Mouse (Mus musculus) T-helper 17 cell (primary cell): ENCODE results near the gene Cep57l1.

Source experiments
- in situ Hi-C, 2 experiments: fragments of 300-600 bp; cut with MboI, MseI; formaldehyde crosslinking; loops; 1 replicate in 1 of 2; 2 replicates in 1 of 2; pipeline ENCODE4 v1.15.1; 2025; ENCODE audit warnings: high pct_unique_total_duplicates in 2 of 2

Gene Cep57l1

DNA sequence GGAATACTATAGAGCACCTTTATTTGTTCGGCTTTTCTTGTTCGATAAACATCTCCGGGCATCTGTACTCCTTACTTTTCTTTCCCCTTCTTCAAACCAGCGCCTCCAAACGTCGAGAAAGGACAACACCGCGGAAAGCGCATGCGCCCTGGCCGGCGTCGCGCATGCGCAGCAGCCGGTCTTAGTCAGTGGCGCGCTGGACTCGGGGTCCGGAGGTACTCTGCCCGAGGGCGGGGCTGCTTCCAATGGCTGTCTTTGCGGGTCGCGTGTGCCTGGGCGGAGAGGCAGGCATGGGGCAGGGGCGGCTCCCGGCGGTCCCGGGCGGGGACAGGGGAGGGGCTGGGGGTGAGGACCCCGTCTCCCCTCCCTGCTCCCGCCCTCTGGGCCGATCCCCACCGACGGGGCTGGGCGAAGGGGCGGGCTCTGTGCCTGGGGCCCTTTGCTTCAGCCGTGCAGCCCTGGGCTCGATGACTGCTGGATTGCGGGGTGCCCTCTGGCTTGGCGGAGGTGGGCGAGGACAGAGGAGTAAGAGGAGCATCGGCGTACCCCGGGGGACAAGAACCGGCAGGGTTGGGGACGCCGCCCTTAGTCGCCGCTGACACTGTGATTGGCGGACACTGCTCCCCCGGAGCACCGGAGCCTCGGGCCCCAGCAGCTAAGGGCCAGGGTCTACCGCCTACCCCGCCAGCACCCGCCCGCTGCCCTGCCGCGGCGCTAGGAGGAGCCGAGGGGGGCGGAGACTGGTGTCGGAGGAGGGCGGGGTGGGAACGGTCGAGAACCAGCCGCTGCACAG is at the start of gene Cep57l1, which contains the start of gene Sesn1:
Cep57l1 (minus strand) TSS at position 101 of the 793 bp plus-strand sequence.
Sesn1 (plus strand) TSS at position 165 of the 793 bp plus-strand sequence.
- in situ Hi-C loops = loop anchor here (5.0 to 25.0 kb wide), 5 partner anchors 77 to 1485 kb away; partner anchors contain the start of genes Afg1l (in 1 of the 2), Foxo3 (in 1 of the 2) and Snx3 (in 1 of the 2)

DNA sequence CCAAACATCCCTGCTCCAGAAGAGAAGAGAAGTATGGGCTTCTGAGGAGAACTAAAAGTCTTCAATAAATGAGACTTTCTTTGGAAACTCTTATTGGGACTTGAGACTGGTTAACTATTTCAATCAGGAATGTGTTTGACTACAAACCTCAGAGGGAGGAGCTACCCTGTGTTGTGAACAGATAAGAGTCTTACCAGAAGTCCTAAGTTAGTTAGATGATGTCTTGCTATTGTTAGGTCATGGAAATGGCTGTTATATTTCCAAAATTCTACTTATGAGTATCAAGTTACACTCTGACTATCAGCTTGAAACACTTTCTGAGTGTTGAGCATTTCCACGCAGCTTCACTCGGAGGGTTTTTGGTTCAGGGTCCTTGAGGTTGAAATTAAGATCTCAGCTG is 39.0 kb upstream of the Cep57l1 start:
- in situ Hi-C loops = no loop called here

DNA sequence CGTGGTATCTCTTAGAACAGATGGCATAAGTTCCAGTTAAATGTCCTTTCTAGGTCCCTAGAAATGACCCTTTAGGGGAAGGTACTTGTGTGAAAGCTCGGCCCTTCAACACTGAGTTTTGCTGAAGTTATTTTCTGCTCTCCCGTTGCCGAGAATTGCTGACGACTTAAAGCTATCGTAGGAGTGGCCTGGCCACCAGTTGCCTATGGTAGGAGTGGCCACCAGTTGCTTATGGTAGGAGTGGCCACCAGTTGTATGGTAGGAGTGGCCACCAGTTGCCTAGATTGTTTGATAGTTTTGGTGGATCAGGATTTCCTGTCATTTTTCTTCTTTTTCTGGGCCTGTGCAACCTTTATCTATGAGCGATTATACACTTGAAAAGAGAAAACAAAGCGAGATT is 38.1 kb upstream of the Cep57l1 start:
- in situ Hi-C loops = no loop called here

DNA sequence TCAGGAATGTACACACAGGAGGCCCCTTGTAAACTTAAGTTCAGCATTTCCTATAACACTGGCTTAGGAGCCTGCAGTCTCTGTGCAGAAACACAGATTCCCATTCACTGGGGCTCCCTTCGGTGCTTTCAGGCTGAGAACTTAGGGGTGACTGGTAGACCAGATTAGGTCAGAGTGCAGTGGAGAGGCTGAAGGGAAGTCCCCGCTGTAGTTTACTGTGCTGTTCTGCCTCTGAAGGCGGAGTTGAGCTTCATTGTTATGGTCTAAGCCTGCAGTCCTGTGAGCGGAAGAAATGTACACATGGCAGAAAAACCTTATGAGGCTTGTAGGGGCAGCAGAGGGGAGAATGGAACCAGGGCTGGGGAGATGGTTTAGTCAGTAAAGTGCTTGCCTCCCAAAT is 29.2 kb upstream of the Cep57l1 start:
- in situ Hi-C loops = loop anchor here in 1 of 2 experiments (10.0 kb wide), 3 partner anchors 86 to 186 kb away; no protein-coding TSS in a partner anchor

DNA sequence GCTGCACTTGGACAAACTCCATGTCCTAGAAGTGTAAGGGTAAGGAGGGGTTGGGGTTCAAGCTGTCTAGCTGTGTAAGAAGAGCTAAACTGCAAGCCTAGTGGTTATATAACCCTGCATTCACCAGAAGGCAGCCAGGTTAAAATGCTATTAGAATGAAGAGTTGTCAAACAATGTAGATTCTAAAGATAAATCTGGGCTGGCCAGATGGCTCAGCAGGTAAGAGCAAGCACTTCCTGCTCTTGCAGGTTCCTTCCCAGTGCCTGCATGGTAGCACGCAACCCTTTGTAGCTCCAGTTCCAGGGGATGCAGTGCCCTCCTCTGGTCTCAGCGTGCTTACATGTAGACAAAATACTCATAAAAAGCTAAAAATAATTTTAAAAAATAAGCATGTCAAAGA is 24.5 kb upstream of the Cep57l1 start:
- in situ Hi-C loops = loop anchor here (5.0 to 10.0 kb wide), 6 partner anchors 38 to 458 kb away; no protein-coding TSS in a partner anchor

DNA sequence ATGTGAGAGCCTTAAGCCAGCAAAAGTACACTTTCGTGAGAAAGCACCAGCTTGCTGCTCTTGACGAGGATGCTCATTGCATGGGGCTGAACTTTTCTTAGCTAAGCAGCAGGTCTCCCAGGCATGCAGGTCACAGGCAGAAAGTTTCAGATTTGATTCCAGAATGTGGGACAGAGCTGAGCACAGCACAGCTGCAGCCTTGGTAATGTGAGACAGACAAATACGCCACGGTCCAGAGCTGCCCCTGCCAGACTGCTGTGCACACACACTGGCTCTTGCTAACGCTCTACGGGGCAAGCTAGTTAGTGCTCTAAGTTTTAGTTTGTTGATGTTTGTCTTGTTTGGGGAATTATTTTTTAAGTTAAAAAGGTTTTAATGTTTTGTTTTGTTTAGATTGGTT is 22.5 kb upstream of the Cep57l1 start:
- in situ Hi-C loops = loop anchor here (5.0 to 10.0 kb wide), 6 partner anchors 40 to 460 kb away; no protein-coding TSS in a partner anchor

DNA sequence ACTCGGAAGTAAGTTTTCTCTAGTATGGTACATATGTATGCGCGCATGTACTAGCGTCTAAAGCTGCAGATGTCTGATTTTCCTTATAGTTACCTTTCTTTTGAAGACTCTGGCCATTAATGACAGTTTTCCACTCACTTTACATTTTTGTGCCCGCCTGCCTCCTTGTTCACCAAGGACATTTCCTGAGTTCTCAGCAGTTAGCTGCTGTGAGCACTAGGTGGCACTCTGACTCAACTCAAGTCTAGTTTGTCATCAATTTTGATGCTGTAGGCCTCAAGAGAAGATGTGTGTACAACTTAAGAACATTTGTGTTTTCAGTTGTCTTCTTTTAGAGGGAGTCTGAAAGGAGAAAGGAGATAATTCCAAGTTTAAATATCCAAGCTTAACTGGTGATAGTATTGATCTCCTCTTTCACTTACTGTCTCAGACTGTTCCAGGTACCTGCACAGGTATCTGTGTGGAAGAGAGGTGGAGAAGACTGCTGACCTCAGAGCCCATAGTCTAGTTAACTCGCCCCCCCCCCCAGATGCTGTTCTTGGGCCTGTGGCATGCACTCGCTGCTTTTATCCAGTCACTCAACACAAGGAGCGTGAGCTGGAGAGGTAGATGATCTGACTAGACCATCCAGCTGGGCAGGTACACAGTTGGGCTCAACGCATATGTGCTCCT is 21.3 kb upstream of the Cep57l1 start:
- in situ Hi-C loops = loop anchor here (5.0 to 10.0 kb wide), 6 partner anchors 41 to 461 kb away; no protein-coding TSS in a partner anchor

DNA sequence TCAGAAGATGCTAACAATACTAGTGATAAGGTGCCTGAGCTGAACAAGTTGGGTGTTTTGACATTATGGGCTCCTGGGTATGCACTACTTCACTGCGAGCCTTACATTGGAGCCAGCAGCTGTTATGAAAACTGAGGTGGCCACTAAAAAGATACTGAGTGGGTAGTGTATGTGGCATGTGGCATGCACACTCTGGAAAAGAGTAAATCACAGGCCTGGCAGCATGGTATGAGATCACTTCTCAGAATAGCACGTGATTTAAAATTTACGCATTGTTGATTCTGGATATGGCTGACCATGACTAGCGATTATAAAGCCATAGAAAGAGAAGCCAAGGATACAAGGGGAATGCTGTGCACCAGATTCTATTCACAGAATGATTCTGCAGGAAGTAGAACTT is 20.8 kb upstream of the Cep57l1 start:
- in situ Hi-C loops = loop anchor here (5.0 to 10.0 kb wide), 6 partner anchors 42 to 462 kb away; no protein-coding TSS in a partner anchor

DNA sequence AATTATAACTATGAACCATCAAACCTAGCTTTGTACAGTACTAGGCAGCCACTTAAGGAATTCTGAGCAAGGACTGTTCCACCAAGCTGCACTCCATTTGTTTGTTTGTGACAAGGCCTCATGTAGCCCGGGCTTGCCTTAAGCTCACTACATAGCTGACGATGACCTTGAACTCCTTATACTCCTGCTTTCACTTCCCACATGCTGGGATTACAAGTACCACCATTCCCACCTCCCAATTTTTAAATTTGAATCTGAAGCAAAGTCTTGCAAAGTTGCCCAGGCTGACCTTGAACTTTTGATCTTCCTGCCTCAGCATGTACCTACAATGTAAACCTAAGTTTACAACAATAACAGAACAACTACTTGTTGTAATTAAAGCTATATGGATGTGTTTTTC is 20.3 kb upstream of the Cep57l1 start:
- in situ Hi-C loops = loop anchor here (5.0 to 10.0 kb wide), 7 partner anchors 42 to 467 kb away; no protein-coding TSS in a partner anchor

DNA sequence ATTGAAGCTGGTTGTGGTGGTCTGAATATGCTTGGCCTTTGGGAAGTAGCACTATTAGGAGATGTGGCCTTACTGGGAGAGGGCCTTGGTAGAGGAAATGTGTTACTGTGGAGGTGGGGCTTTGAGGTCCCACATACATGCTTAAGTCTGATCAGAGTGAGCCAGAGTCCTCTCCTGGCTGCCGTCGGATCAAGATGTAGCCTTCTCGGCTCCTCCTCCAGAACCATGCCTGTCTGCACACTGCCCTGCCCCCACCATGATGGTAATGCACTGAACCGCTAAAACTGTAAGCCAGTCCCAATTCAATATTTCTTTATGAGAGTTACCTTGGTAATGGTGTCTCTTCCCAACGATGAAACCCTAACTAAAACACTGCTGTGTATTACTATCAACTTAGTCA is 19.5 kb upstream of the Cep57l1 start:
- in situ Hi-C loops = loop anchor here in 1 of 2 experiments (5.0 kb wide), 1 partner anchor 468 kb away; no protein-coding TSS in a partner anchor

DNA sequence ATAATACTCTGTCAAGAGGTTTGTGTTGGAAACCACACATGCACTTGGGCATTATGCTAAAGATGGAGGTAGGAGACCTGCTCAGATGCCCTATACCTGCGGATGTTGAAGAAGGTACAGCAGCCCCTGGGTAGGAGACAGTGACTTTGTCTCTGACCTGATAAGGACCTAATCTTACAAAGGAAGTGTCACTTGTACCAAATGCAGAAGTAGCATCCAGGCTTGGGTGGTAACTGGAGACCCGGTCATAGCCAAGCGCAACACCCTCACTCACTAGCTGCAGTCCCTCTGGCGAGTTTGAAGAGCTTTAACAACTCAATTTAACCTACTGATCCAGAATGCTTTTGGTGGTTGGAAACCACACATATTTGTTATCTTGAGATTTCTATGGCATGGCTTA is 18.1 kb upstream of the Cep57l1 start:
- in situ Hi-C loops = loop anchor here in 1 of 2 experiments (5.0 kb wide), 1 partner anchor 470 kb away; no protein-coding TSS in a partner anchor

DNA sequence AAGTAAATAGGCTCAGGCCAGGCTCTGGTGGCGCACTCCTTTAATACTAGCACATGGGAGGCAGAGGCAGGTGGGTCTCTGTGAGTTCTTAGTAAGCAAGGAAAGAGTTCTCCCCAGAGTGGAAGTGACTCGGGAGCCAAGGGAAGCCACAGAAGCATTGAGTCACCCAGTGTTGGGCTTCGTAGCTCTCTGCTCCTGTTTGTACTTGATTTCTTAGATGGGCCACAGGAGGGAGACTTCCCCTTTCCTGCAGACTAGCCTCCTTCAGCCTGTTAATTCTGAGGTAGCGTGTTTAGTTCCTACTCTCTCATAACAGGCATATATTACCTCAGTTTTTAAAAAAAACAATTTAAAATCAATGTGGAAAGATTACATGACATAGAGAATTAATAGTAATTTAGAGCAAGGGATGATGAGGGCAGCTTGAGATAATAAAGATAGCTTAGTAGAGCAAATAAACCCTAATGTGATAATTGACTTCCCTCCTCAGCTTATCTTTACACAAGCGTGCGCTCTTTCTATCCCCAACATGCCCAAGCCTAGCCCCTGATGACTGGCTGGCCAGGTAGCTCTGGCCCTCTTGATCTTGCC is 16.9 kb upstream of the Cep57l1 start:
- in situ Hi-C loops = loop anchor here in 1 of 2 experiments (5.0 kb wide), 1 partner anchor 471 kb away; no protein-coding TSS in a partner anchor

DNA sequence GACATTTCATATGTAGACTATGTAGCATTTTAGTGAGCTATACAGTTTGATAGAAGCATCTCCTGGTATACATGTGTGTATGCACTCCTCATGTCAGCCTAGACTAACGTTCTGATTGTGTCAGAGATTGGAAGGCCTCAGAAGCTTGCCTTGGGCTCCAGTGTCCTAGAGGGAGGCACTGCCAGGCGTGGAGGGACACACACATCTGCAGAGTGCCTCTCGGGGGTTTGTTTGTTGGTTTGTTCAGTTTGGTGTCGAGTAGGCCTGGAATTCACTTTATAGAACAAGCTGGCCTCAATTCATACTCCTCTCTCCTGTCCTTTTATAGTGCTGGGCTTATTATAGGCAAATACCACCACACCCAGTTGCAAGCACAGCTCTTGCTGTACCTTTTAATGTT is 16.3 kb upstream of the Cep57l1 start:
- in situ Hi-C loops = loop anchor here in 1 of 2 experiments (5.0 kb wide), 1 partner anchor 471 kb away; no protein-coding TSS in a partner anchor

DNA sequence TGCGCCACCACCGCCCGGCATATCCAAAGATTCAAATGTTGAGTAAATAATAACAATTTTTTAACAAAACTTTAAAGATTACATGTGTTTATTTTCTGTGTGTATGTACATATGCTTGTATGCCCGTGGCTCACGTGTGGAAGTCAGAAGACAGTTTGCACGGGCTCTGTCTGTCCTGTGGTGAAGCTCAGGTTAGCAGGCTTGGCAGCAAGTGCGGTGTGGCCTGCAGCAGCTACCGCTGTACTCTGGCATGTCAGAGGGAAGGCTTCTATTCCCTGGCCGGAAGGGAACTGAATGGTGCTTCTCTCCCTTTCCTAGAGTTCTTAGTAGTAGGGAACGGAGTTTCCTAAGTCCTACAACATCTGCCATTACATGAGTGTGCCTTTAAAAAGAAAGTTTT is 15.4 kb upstream of the Cep57l1 start:
- in situ Hi-C loops = loop anchor here in 1 of 2 experiments (5.0 kb wide), 1 partner anchor 472 kb away; no protein-coding TSS in a partner anchor

DNA sequence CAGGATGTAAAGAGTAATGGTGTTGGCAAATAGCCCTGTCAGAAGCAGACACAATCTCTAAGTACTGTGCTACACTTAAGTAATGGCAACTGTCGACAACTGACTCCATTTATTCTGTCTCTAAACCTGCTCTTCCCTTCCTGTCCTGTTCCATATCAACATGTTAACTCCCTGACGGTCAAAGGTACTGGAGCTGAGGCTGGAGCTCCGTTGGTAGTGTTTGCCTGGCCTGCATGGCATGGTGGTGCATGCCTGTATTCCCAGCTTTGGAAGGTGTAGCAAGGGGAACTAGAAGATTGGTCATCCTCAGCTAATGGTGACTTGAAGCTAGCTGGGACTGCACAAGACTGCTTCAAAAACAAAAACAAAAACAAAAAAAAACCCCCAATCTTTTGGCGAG is 14.2 kb upstream of the Cep57l1 start:
- in situ Hi-C loops = loop anchor here in 1 of 2 experiments (25.0 kb wide), 1 partner anchor 663 kb away; the partner anchor contains the start of gene Afg1l

DNA sequence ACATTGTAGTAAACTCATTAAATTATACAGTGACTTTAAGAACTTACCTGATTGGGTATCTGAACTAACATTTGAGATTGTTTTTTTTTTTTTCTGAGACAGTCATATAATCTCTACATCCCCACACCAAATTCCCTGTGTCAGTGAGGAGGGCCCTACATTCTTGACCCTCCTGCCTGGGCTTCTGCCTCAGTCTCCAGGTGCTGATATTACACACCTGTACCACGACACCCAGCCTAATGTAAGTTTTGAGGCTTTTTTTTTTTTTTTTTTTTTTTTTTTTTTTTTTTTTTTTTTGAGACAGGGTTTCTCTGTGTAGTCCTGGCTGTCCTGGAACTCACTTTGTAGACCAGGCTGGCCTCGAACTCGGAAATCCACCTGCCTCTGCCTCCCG is 13.6 kb upstream of the Cep57l1 start:
- in situ Hi-C loops = loop anchor here in 1 of 2 experiments (25.0 kb wide), 1 partner anchor 664 kb away; the partner anchor contains the start of gene Afg1l

DNA sequence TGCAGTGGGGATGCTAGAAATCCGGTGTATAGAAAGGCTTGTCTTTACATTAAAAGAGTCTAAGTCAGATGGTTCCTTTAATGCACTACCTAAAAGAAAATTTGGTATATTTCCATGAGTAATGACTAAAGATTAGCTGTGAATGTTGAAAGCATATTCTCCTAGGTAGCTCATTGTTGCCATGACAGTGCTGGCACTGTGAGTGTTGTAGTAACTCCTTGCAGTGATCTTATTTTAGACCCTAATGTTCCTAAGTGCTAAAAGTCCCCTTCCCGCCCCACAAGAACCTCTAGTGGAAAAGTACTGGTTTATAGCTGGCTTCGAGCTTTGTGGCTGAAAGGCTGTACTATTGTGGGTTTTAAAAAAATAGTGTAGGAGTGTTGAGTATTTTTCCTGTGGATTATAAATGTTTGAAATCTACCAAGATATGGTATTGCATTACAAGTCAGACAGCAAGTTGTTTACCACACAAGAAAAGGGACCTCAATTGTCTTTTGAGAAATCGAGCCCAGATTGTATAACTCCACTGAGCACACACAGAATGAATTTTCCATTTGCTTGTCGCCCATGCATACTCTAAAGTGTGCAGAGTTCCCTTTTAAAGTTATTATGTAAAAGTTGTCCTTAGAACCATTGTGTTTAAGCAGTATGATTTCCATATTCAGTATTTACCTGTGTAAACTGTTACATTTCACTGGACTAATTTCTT is 13.1 kb upstream of the Cep57l1 start:
- in situ Hi-C loops = loop anchor here in 1 of 2 experiments (25.0 kb wide), 1 partner anchor 665 kb away; the partner anchor contains the start of gene Afg1l

DNA sequence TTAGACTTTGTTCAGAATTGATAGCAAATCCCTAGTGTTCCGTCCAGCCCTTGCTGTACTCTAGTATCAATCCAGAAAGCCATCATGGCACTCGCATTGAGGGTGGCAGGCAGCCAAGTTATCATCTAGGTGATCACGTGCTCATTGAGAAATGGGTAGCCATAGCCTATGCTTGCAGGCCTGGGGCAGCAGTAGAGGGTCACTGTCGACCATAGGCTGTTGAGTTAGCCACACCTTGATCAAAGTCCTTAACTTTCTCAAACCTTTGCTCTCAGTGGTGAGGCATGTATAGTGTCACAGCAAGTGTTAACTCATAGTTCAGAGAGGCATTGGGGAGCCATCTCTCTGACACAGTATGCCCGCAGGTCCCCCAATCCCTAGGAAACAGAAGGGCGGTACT is 11.5 kb upstream of the Cep57l1 start:
- in situ Hi-C loops = loop anchor here in 1 of 2 experiments (25.0 kb wide), 1 partner anchor 666 kb away; the partner anchor contains the start of gene Afg1l

DNA sequence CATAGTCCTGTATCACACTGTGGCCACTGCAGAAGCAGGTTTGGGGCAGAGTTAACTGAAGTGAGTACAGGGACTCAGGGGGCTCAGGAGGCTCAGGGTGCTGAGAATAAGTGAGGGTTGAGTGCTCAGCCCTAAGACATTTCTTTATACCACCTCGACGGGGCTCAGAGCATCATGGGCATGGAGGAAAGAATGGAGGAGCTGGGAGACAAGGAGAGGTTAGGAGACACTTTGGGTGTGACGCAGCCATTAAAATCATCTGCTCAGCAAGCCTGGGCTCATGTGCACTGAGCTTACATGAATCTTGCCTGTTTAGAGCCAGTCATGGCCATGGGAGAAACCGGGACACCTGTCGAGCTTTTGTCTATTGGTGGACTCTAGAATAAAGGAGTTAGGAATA is 10.7 kb upstream of the Cep57l1 start:
- in situ Hi-C loops = loop anchor here in 1 of 2 experiments (25.0 kb wide), 1 partner anchor 667 kb away; the partner anchor contains the start of gene Afg1l

DNA sequence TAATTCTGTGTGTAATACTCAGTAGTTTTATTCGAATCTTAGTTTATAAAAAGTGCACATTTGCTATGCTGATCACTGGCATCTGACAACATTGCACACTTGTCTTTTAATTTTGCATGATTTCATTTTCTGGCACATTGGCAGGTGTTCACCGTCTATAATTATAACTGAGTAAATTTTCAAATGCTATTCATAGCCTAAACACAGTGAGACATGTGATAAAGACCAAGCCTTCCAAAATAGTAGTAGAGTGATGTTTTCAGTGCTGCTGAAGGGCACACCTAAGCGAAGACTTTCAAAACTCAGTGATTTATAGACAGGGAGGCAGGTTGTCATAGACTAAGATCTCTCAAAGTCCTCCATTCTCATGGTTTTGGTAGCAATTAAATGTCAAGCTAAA is 9.6 kb upstream of the Cep57l1 start:
- in situ Hi-C loops = loop anchor here in 1 of 2 experiments (25.0 kb wide), 1 partner anchor 668 kb away; the partner anchor contains the start of gene Afg1l
